Mouse (Mus musculus) layer of hippocampus, postnatal 10 days (tissue): ENCODE measurements at regions not wholly inside any gene's neighbourhood (a gene's known extent, or its start where the extent isn't known, plus 50 kb on each side); places are given as distances from the start of the nearest gene placed in this dataset.

Source experiments
- DNase-seq, 2 experiments: peaks; one replicate each; pipeline ENCODE4 v3.0.0; 2021; ENCODE audit warnings: low spot score in 2 of 2
- microRNA-seq, 2 experiments: library from miRNA; unstranded; fragments of <30 nt; microRNA quantifications; one replicate each; pipeline ENCODE4 v1.2.0; 2021

- DNase-seq: no peak
These were observed 422.7 kb downstream of the Ppargc1a start for GRCm38 (mm10) chr5:51144842-51145241.

GRCm38 (mm10) chr5:51125091-51125490 lies 442.4 kb downstream of the Ppargc1a start:
- no peak for DNase-seq

DNA sequence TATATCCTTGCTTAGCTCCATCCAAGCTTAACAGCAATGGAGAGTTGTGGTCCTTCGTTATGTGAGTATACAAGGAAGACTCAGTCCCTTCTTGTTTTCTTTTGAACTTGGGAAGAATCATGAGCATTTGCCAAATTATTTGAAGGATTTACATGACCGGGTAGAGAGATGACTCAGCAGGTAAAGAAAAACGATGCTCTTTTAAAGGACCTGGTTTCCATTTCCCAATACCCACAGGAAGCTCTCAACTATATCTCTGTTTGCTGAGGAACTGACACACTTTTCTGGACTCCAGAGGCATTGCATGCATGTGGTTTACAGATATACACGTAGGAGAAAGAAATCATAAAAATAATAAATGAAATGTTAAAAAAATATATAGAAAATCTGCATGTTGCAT lies 457.5 kb downstream of the Ppargc1a start:
- DNase-seq: no peak

- DNase-seq: no peak
These were observed 458.8 kb downstream of the Ppargc1a start for GRCm38 (mm10) chr5:51108737-51109136.

DNA sequence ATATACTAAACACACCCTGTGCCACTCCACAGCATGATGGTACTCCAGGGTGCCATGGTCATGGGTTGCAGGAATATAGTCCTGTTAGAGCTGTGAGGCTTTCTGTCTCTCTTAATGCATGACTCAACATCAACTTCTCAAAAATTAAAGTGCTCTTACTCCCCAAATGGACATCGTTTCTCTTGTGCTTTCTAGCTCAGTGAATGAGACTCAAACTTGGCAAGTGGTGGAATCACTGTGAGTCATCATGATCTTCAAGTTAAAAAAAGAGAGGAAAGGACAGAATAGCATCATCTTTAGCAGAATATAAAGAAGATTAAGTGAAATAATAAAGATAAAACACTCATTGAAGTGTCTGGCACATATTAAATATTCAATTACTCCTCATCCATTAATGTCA lies 459.3 kb downstream of the Ppargc1a start:
- no peak for DNase-seq

GRCm38 (mm10) chr5:51099902-51100301 lies 467.6 kb downstream of the Ppargc1a start:
- DNase-seq: no peak

GRCm38 (mm10) chr5:51072674-51073468 lies 494.7 kb downstream of the Ppargc1a start:
- no peak for DNase-seq

GRCm38 (mm10) chr5:51072146-51072545 lies 495.4 kb downstream of the Ppargc1a start:
- no peak for DNase-seq

DNA sequence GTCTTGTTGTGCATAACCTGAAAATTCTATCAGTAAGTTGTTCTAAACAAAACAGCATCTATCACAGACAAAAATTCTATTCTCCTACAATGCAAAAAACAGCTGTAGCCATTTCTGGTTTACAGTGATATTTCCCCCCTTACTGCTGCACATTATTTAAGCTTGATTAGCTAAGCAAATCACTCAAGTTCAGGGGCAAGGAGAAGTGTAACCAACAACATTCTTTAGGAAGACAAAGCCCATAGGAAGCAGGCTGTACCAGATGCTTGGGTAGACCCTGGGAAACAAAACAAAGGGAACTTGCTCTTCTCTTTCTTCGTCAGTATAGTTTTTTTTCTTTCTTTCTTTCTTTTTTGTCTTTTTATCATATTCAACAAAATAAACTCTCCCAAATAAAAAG lies 497.9 kb downstream of the Ppargc1a start:
- no peak for DNase-seq

DNA sequence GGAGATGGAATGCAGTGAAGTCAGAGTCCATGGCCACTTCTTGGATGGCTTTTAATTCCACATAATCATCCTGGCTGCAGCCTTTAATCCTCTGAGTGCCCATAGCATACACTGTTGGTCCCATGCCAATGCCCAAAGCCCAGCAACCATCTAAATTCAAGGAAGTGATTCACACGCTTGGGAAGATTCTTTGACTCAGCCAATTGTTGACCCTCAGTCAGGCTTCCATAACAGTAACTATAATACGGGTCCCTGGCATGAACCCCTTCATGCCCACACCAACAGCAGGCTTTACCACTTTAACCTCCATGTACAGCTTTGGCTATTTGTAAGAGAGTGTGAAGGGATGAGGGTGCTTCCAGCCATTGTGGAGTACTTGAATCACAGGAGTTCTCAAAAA lies 521.7 kb downstream of the Ppargc1a start:
- no peak for DNase-seq

DNA sequence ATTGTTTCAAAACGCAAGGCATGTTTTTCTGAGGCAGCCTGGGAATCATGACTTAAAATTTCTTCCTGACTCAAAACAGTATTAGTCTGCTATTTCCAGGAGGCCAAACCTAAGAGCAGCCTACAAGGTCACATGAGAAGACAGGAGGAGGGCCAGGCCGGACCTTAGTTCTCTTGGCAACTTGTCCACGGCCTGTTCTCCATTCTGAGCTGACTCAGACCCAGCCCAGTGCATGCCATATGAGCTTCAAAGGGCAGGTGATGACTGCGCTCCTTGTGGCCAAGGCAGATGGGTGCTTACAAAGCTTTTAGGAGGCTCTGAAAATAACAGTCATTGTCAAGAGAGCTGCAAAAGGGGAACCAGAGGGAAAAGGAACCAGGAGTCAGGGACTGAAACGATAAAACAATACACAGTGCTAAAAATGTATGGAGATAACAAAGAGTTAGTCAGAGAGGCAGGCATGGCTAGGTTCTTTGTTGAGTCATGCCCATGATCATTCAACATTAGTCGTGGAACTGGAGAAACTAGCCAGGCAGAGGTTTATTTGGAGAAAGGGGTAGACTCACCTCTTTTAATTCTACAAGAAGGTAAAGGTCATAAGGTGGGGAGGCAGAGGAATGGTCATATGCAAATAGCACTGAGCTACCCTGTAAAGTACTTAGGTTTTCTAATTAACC lies 525.8 kb downstream of the Ppargc1a start:
- no peak for DNase-seq

GRCm38 (mm10) chr5:51040926-51041325 lies 526.6 kb downstream of the Ppargc1a start:
- DNase-seq: no peak

DNA sequence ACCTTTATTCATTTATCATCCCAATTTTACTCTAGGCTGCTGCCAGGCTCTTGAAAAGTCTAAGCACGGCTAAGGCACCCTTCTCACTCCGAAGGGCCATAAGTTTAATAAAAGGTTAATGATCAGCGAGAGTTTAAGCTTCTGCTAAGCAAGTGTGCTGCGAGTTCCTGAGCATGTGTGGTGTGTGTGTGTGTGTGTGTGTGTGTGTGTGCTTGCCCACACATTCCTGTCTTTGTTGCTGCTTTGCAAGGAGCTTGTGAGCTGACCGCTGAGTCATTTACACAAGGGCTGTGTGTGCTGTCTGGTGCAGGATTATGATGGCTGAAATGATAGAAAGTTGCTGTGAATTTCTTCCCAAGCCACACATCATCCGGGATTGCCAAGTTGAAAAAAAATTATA lies 527.1 kb downstream of the Ppargc1a start:
- DNase-seq: no peak

DNA sequence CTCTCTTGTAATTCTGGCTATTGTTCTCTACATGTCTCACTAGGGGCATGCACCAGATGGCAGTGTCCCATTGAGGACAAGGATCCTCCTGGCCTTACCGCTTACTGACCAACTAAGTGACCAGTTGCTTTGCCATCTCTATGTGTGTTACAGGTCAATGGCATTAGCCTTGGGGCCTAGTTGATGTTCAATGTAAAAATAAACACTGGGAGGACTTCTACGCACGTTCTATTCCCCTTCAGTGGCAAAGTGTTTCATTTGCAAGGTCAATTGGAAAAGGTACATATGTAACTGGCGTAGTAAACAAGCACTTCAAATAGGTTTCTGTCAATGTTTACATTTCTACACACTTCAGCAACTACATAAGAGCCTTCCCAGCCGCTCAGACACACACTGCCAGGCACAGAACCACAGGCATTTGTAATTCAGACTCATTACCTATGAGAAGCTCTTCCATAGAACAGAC lies 527.8 kb downstream of the Ppargc1a start:
- DNase-seq: peak in 1 of 2 experiments; percentile 11

DNA sequence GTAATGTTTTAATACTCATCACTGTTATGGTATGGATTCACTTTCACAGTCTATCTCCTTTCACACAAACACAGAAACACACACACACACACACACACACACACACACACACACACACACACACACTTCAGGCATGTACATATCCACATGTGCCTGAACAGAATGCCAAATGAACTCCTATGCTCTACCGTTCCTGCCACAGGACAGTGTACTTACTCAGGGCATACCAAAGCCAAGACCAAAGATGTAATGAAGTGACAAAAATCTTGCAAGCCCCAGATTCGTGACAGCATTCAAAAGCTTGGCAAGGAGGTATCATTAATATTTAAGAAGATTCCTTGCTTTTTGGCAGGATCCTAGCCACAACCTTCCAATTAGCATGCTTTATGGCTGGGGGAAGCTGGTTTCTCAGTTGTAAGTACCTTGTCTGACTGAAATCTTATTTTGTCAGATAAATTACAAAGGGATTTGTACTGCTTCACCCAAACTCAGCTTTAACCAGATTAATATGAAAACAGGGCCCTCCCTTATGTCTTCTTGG lies 531.0 kb downstream of the Ppargc1a start:
- no peak for DNase-seq

- no peak for DNase-seq
These were observed 538.6 kb downstream of the Ppargc1a start for GRCm38 (mm10) chr5:51028966-51029365.

DNA sequence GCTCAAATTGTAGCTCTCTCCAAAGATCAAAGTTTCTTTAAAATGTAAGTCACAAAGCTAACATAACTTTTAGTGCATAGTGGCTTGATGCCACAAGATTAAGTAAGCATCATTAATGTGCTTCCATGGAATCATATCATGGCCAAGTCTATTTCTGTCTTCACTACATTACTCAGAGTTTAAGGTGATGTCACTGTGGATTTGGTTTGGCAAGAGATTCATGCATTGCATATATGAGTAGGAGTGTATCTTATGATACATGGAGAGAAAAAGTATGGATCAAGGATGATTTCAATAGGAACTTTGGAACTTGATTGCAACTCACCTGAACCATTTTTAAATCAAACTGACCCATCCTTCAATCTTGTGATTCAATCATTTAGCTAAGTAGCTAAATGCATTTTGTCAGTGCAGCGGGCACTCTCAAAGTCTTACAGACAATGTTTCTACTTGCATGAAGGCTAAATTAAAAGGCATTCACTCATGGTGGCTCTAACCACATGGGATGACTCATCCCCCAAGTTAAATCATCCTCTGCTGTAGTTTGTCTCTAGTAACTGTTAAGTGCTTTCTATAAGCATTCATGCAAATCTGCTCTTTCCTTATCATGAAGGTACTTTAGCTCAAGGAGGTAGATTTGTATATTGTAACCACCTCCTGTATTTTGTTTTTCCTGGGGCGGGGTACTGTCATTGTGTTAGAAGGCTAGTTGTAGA lies 576.5 kb downstream of the Ppargc1a start:
- no peak for DNase-seq

Small RNA genes in the stretch of these regions (microRNA-seq; reads per million reads assigned to microRNA genes)
- 0 reads per million in 2 experiments for gene Gm44377
